Mouse (Mus musculus) limb, embryonic 15.5 days (tissue): ENCODE data around the gene Mycl. TPM values are rescaled to one million over a fixed set of nuclear protein-coding genes. Genes with fewer than 3 reads are reported as not detected.
"Not testable (repeated sequence)": the region's sequence is repeated elsewhere in the genome, so short reads cannot be mapped to it uniquely, and the experiment has no call there.

Source experiments
- ATAC-seq: fragments of 200-750 bp; cut with Nextera tagmentation; 2 replicates; pipeline ENCODE4 v1.8.0; 2017; ENCODE audit warnings: low read depth, moderate TSS enrichment; ENCODE audit not compliant: insufficient number of reproducible peaks, low FRiP score, low TSS enrichment
- H3K27ac ChIP-seq: fragments of 300-500 bp; sonication (generic); 2 replicates; pipeline ENCODE4 v1.5.1; 2015; ENCODE audit warnings: moderate library complexity, mild to moderate bottlenecking, inconsistent platforms
- H3K27me3 ChIP-seq: fragments of 300-500 bp; sonication (generic); 2 replicates; pipeline ENCODE4 v1.6.1; 2015; ENCODE audit warnings: inconsistent platforms
- H3K36me3 ChIP-seq: fragments of 300-500 bp; sonication (generic); 2 replicates; pipeline ENCODE4 v1.6.1; 2015; ENCODE audit warnings: inconsistent platforms
- H3K4me1 ChIP-seq: fragments of 300-500 bp; sonication (generic); 2 replicates; pipeline ENCODE4 v1.6.1; 2015; ENCODE audit warnings: inconsistent platforms
- H3K4me2 ChIP-seq: fragments of 300-500 bp; sonication (generic); 2 replicates; pipeline ENCODE4 v1.6.1; 2015; ENCODE audit warnings: mild to moderate bottlenecking, inconsistent platforms
- H3K4me3 ChIP-seq: fragments of 300-500 bp; sonication (generic); 2 replicates; pipeline ENCODE4 v1.5.1; 2015; ENCODE audit warnings: mild to moderate bottlenecking, inconsistent platforms
- H3K9ac ChIP-seq: fragments of 300-500 bp; sonication (generic); 2 replicates; pipeline ENCODE4 v1.6.1; 2015; ENCODE audit warnings: inconsistent platforms
- H3K9me3 ChIP-seq: fragments of 300-500 bp; sonication (generic); 2 replicates; pipeline ENCODE4 v1.6.1; 2016; ENCODE audit warnings: inconsistent platforms
- WGBS: fragments of 180-500 bp; shearing (Covaris S2); methylation state at CpG from one replicate; pipeline ENCODE4 v1.1.7; 2015; 5-methylcytosine and 5-hydroxymethylcytosine counted together
- polyA plus RNA-seq: library from polyadenylated mRNA; unstranded; fragments of >200 nt; fragmentation: Nextera tagmentation; extraction: Ambion mirVana; gene quantifications from 2 replicates; pipeline ENCODE4 v1.2.1, GENCODE M21; 2015

Mycl gene
- polyA plus RNA-seq, 1 experiment from 2014 or later, result 29.5 TPM

- no peak overlapping the region for H3K27ac ChIP-seq
- no peak overlapping the region for H3K4me3 ChIP-seq
- no peaks in the 10 kb centered on the region for H3K36me3 ChIP-seq
- H3K27me3 ChIP-seq, result peaks cover 16% of the 10 kb centered on the region
- H3K4me1 ChIP-seq, result peaks cover 21% of the 10 kb centered on the region
- H3K9me3 ChIP-seq, result no peaks in the 10 kb centered on the region
- ATAC-seq, result no peak
- WGBS, result 51% methylated on average over 3 of the region's 3 CpGs
- no peak overlapping the region for H3K4me2 ChIP-seq
- no peak overlapping the region for H3K9ac ChIP-seq
Observed at GRCm38 (mm10) chr4:122982537-122982936, 12.9 kb upstream of the Mycl start.

GRCm38 (mm10) chr4:122983486-122984261, 11.8 kb upstream of the Mycl start:
- Histone ChIP-seq H3K4me2 (peak overlapping the region; percentile 33), H3K9ac (no peak overlapping the region)
- WGBS, result 24% methylated on average over 17 of the region's 17 CpGs

GRCm38 (mm10) chr4:122985110-122985509, 10.3 kb upstream of the Mycl start:
- Histone ChIP-seq H3K4me1 (peaks cover 21% of the 10 kb centered on the region), H3K4me3 (no peak overlapping the region), H3K9ac (no peak overlapping the region), H3K36me3 (no peaks in the 10 kb centered on the region), H3K27ac (no peak overlapping the region), H3K27me3 (peaks cover 16% of the 10 kb centered on the region), H3K4me2 (no peak overlapping the region), H3K9me3 (no peaks in the 10 kb centered on the region)
- WGBS, result 28% methylated on average over 8 of the region's 8 CpGs
- ATAC-seq, result peak; percentile 82

More at GRCm38 (mm10) chr4:122983486-122984261, 11.8 kb upstream of the Mycl start:
- ATAC-seq, result no peak
- Histone ChIP-seq H3K27ac (no peak overlapping the region), H3K9me3 (no peaks in the 10 kb centered on the region), H3K36me3 (no peaks in the 10 kb centered on the region), H3K4me3 (peak overlapping the region; percentile 14; the same call in 1 of the 2 replicates), H3K4me1 (peaks cover 21% of the 10 kb centered on the region), H3K27me3 (peaks cover 16% of the 10 kb centered on the region)

GRCm38 (mm10) chr4:122987421-122987820, 8.0 kb upstream of the Mycl start:
- Histone ChIP-seq H3K4me1 (peaks cover 9% of the 10 kb centered on the region), H3K4me3 (no peak overlapping the region), H3K9ac (no peak overlapping the region), H3K27me3 (peaks cover 13% of the 10 kb centered on the region), H3K27ac (no peak overlapping the region), H3K36me3 (no peaks in the 10 kb centered on the region), H3K4me2 (no peak overlapping the region), H3K9me3 (no peaks in the 10 kb centered on the region)
- ATAC-seq, result no peak
- 74% methylated on average over 4 of the region's 4 CpGs for WGBS

- ATAC-seq, H3K4me3 ChIP-seq, H3K4me2 ChIP-seq, H3K27ac ChIP-seq, H3K4me1 ChIP-seq, H3K36me3 ChIP-seq, H3K9ac ChIP-seq, H3K9me3 ChIP-seq: not testable (repeated sequence)
- WGBS, result 56% methylated on average over 3 of the region's 3 CpGs
- H3K27me3 ChIP-seq, result peaks cover 11% of the 10 kb centered on the region
Observed at GRCm38 (mm10) chr4:122988004-122988403, 7.4 kb upstream of the Mycl start.

DNA sequence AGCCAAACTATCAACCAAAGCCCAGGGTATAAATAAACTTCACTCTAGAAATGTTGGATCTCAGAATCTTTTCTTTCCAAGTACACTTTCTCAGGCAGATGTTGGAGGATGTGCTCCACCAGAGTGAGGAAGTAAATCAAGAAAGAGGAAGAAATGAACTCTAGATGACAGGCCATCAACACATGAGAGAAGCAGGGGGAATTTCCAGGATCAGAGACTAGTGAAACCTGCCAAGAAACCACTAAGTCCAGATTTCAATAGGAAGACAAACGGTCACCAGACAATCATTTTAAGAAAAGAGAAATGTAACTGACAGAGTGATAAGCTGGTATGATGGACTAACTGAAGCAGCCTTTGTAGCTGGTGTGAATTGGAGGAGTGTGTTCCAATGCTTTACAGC, 4.3 kb upstream of the Mycl start:
- no peak overlapping the region for H3K4me3 ChIP-seq
- no peaks in the 10 kb centered on the region for H3K27me3 ChIP-seq
- H3K4me1 ChIP-seq, result peaks cover 8% of the 10 kb centered on the region
- ATAC-seq, result no peak
- H3K27ac ChIP-seq, result no peak overlapping the region
- H3K36me3 ChIP-seq, result no peaks in the 10 kb centered on the region
- WGBS, result 84% methylated on average over 1 of the region's 1 CpGs
- no peak overlapping the region for H3K4me2 ChIP-seq
- no peak overlapping the region for H3K9ac ChIP-seq
- no peaks in the 10 kb centered on the region for H3K9me3 ChIP-seq

- no peak overlapping the region for H3K4me3 ChIP-seq
- H3K27ac ChIP-seq, result no peak overlapping the region
- H3K4me2 ChIP-seq, result no peak overlapping the region
- 49% methylated on average over 3 of the region's 3 CpGs for WGBS
- no peak for ATAC-seq
- H3K4me1 ChIP-seq, result peaks cover 17% of the 10 kb centered on the region
- H3K27me3 ChIP-seq, result no peaks in the 10 kb centered on the region; the same call in 1 of the 2 replicates
- no peaks in the 10 kb centered on the region for H3K9me3 ChIP-seq
- no peak overlapping the region for H3K9ac ChIP-seq
- H3K36me3 ChIP-seq, result no peaks in the 10 kb centered on the region
Observed at GRCm38 (mm10) chr4:122992276-122992675, 3.2 kb upstream of the Mycl start.

DNA sequence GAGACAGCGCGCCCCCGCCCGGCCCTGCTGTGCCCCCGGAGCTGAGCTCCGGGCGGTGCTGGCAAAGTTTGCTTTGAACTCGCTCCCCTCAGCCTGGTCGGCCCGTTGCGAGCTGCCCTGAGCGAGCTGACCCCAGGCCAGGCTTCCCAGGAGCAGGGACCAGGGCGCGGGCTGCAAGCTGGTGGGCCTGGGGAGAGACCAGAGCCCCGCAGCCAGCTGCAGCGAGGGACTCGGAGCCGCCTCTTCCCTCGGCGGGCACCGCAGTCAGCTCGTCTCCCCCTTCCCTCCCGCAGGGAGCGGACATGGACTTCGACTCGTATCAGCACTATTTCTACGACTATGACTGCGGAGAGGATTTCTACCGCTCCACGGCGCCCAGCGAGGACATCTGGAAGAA, 767 bp downstream of the Mycl start:
- ATAC-seq, result no peak; the same call in 1 of the 2 replicates
- peak overlapping the region; percentile 75 for H3K9ac ChIP-seq
- 0% methylated on average over 31 of the region's 32 CpGs for WGBS
- H3K4me2 ChIP-seq, result peak overlapping the region; percentile 97
- no peaks in the 10 kb centered on the region for H3K36me3 ChIP-seq
- H3K4me1 ChIP-seq, result peaks cover 31% of the 10 kb centered on the region
- no peaks in the 10 kb centered on the region; the same call in 1 of the 2 replicates for H3K27me3 ChIP-seq
- peak overlapping the region; percentile 76 for H3K4me3 ChIP-seq
- H3K9me3 ChIP-seq, result no peaks in the 10 kb centered on the region
- H3K27ac ChIP-seq, result peak overlapping the region; percentile 84

GRCm38 (mm10) chr4:122996618-122997381, 1.3 kb downstream of the Mycl start:
- Histone ChIP-seq H3K4me2 (peak overlapping the region; percentile 97), H3K27ac (peak overlapping the region; percentile 84), H3K36me3 (peaks cover 2% of the 10 kb centered on the region; the same call in 1 of the 2 replicates), H3K4me1 (peaks cover 33% of the 10 kb centered on the region), H3K9me3 (no peaks in the 10 kb centered on the region), H3K9ac (peak overlapping the region; percentile 75), H3K27me3 (no peaks in the 10 kb centered on the region; the same call in 1 of the 2 replicates), H3K4me3 (peak overlapping the region; percentile 76)
- no peak for ATAC-seq
- WGBS, result under 1% methylated on average over 47 of the region's 47 CpGs

GRCm38 (mm10) chr4:122998537-122999262, 3.2 kb downstream of the Mycl start:
- Histone ChIP-seq H3K4me2 (peak overlapping the region; percentile 19), H3K4me1 (peaks cover 33% of the 10 kb centered on the region), H3K27ac (no peak overlapping the region), H3K27me3 (no peaks in the 10 kb centered on the region; the same call in 1 of the 2 replicates), H3K36me3 (peaks cover 5% of the 10 kb centered on the region; the same call in 1 of the 2 replicates), H3K9ac (no peak overlapping the region), H3K4me3 (peak overlapping the region; percentile 76; the same call in 1 of the 2 replicates), H3K9me3 (no peaks in the 10 kb centered on the region)
- no peak for ATAC-seq
- WGBS, result 22% methylated on average over 12 of the region's 12 CpGs

- Histone ChIP-seq H3K36me3 (peaks cover 5% of the 10 kb centered on the region; the same call in 1 of the 2 replicates), H3K27ac (no peak overlapping the region), H3K4me1 (peaks cover 33% of the 10 kb centered on the region), H3K4me2 (peak overlapping the region; percentile 19), H3K4me3 (peak overlapping the region; percentile 12; the same call in 1 of the 2 replicates), H3K27me3 (no peaks in the 10 kb centered on the region; the same call in 1 of the 2 replicates), H3K9ac (no peak overlapping the region), H3K9me3 (no peaks in the 10 kb centered on the region)
- ATAC-seq, result no peak
- 24% methylated on average over 4 of the region's 4 CpGs for WGBS
Observed at GRCm38 (mm10) chr4:122999263-122999691, 3.8 kb downstream of the Mycl start.
